Mouse (Mus musculus) heart, embryonic 14.5 days (tissue): Measurements from ENCODE around the gene Capn9. TPM values are rescaled to one million over a fixed set of nuclear protein-coding genes. Genes with fewer than 3 reads are reported as not detected.

Experiments
- ATAC-seq: fragments of 200-750 bp; cut with Nextera tagmentation; 2 replicates; pipeline ENCODE4 v1.8.0; 2017; ENCODE audit warnings: low read depth, moderate TSS enrichment; ENCODE audit not compliant: insufficient number of reproducible peaks, insufficient read depth, low FRiP score
- H3K27ac ChIP-seq, 2 experiments: fragments of 200-500 bp in 1 of 2; fragments of 300-500 bp in 1 of 2; sonication (generic) in 1 of 2; replicated peaks in 1 of 2; 2 replicates each; pipeline ENCODE4 v1.5.1; 2012 to 2014; ENCODE audit warnings: low read depth in 2 of 2, low read length in 2 of 2, control low read depth in 1 of 2, mild to moderate bottlenecking in 1 of 2, mixed read lengths in 1 of 2; ENCODE audit not compliant: control insufficient read depth in 1 of 2, insufficient read depth in 1 of 2
- H3K27me3 ChIP-seq: fragments of 300-500 bp; sonication (generic); 2 replicates; pipeline ENCODE4 v1.6.1; 2014; ENCODE audit warnings: mild to moderate bottlenecking, low read length, control low read depth; ENCODE audit not compliant: control insufficient read depth, insufficient read depth
- H3K36me3 ChIP-seq: fragments of 300-500 bp; sonication (generic); 2 replicates; pipeline ENCODE4 v1.6.1; 2014; ENCODE audit warnings: mild to moderate bottlenecking, control low read depth, low read length, mixed read lengths; ENCODE audit not compliant: control insufficient read depth, insufficient read depth
- H3K4me1 ChIP-seq, 2 experiments: fragments of 200-500 bp in 1 of 2; fragments of 300-500 bp in 1 of 2; sonication (generic) in 1 of 2; 2 replicates each; pipeline ENCODE4 v1.6.1; 2012 to 2014; ENCODE audit warnings: low read length in 2 of 2, control low read depth in 1 of 2, mixed read lengths in 1 of 2; ENCODE audit not compliant: control insufficient read depth in 2 of 2, insufficient read depth in 2 of 2
- H3K4me2 ChIP-seq: fragments of 300-500 bp; sonication (generic); 2 replicates; pipeline ENCODE4 v1.6.1; 2014; ENCODE audit warnings: mild to moderate bottlenecking, low read length
- H3K4me3 ChIP-seq, 2 experiments: fragments of 200-500 bp in 1 of 2; fragments of 300-500 bp in 1 of 2; sonication (generic) in 1 of 2; 2 replicates each; pipeline ENCODE4 v1.5.1; 2012 to 2014; ENCODE audit warnings: low read length in 2 of 2, mild to moderate bottlenecking in 2 of 2, control low read depth in 1 of 2, low read depth in 1 of 2, moderate library complexity in 1 of 2; ENCODE audit not compliant: control insufficient read depth in 1 of 2, insufficient read depth in 1 of 2
- H3K9ac ChIP-seq: fragments of 300-500 bp; sonication (generic); 2 replicates; pipeline ENCODE4 v1.6.1; 2014; ENCODE audit warnings: mild to moderate bottlenecking, low read length
- H3K9me3 ChIP-seq: fragments of 300-500 bp; sonication (generic); 2 replicates; pipeline ENCODE4 v1.6.1; 2016; ENCODE audit warnings: low read length, control low read depth; ENCODE audit not compliant: control insufficient read depth
- WGBS: fragments of 180-500 bp; shearing (Covaris S2); extraction: QIAGEN DNeasy Blood & Tissue Kit; methylation state at CpG from one replicate; pipeline ENCODE4 v1.1.7; 2014; 5-methylcytosine and 5-hydroxymethylcytosine counted together
- polyA plus RNA-seq: library from polyadenylated mRNA; unstranded; fragments of >200 nt; fragmentation: Nextera tagmentation; extraction: Ambion mirVana; gene quantifications from 2 replicates; pipeline ENCODE4 v1.2.1, GENCODE M21; 2014

Gene Capn9
- polyA plus RNA-seq, 1 experiment from 2014 or later, result 0.14 TPM

GRCm38 (mm10) chr8:124641599-124641998 is 65.7 kb downstream of the Capn9 start:
- Histone ChIP-seq H3K9ac (no peak overlapping the region; the same call in 1 of the 2 replicates), H3K27ac (peak overlapping the region; percentile 26 to 100), H3K27me3 (no peaks in the 10 kb centered on the region), H3K4me1 (peaks cover 46 to 53% of the 10 kb centered on the region in 2 experiments), H3K4me3 (no peak overlapping the region), H3K4me2 (no peak overlapping the region), H3K36me3 (peaks cover 63% of the 10 kb centered on the region), H3K9me3 (no peaks in the 10 kb centered on the region)
- WGBS, result 70% methylated on average over 8 of the region's 8 CpGs
- no peak for ATAC-seq

- H3K27ac ChIP-seq, result peak overlapping the region; percentile 100
- peaks cover 45% of the 10 kb centered on the region for H3K36me3 ChIP-seq
- no peaks in the 10 kb centered on the region for H3K9me3 ChIP-seq
- peak overlapping the region in 1 of 2 experiments; percentile 9; a peak in 1 of 4 replicates for H3K4me3 ChIP-seq
- peak; percentile 87 for ATAC-seq
- no peaks in the 10 kb centered on the region for H3K27me3 ChIP-seq
- WGBS, result 9% methylated on average over 18 of the region's 18 CpGs
- peak overlapping the region; percentile 54 for H3K4me2 ChIP-seq
- peaks cover 50 to 68% of the 10 kb centered on the region in 2 experiments for H3K4me1 ChIP-seq
- peak overlapping the region; percentile 78 for H3K9ac ChIP-seq
Measured at GRCm38 (mm10) chr8:124643540-124644339, 67.8 kb downstream of the Capn9 start.

GRCm38 (mm10) chr8:124648311-124648710 is 72.4 kb downstream of the Capn9 start:
- Histone ChIP-seq H3K4me1 (peaks cover 56 to 86% of the 10 kb centered on the region in 2 experiments), H3K9ac (peak overlapping the region; percentile 52; the same call in 1 of the 2 replicates), H3K27me3 (no peaks in the 10 kb centered on the region), H3K27ac (peak overlapping the region; percentile 20 to 65; a peak in 3 of 4 replicates), H3K4me2 (no peak overlapping the region), H3K9me3 (no peaks in the 10 kb centered on the region), H3K36me3 (peaks cover 45% of the 10 kb centered on the region), H3K4me3 (no peak overlapping the region)
- ATAC-seq, result no peak

GRCm38 (mm10) chr8:124651776-124652175 is 75.9 kb downstream of the Capn9 start:
- no peak for ATAC-seq
- Histone ChIP-seq H3K27me3 (no peaks in the 10 kb centered on the region), H3K9ac (peak overlapping the region; percentile 41; the same call in 1 of the 2 replicates), H3K9me3 (no peaks in the 10 kb centered on the region), H3K4me1 (peaks cover 50 to 90% of the 10 kb centered on the region in 2 experiments), H3K4me3 (no peak overlapping the region), H3K36me3 (peaks cover 39% of the 10 kb centered on the region), H3K4me2 (peak overlapping the region; percentile 50; the same call in 1 of the 2 replicates), H3K27ac (peak overlapping the region; percentile 56 to 97)
- 82% methylated on average over 20 of the region's 20 CpGs for WGBS

GRCm38 (mm10) chr8:124652546-124652945 is 76.6 kb downstream of the Capn9 start:
- H3K27me3 ChIP-seq, result no peaks in the 10 kb centered on the region
- WGBS, result 5% methylated on average over 4 of the region's 4 CpGs
- H3K27ac ChIP-seq, result peak overlapping the region; percentile 73 to 97
- H3K36me3 ChIP-seq, result peaks cover 40% of the 10 kb centered on the region
- H3K9me3 ChIP-seq, result no peaks in the 10 kb centered on the region
- H3K4me3 ChIP-seq, result 0 out of 4 replicates have a peak overlapping the region, but pooled peaks of 1 of the 2 experiments have one; percentile 2
- H3K9ac ChIP-seq, result peak overlapping the region; percentile 65
- peak; percentile 80 for ATAC-seq
- H3K4me1 ChIP-seq, result peaks cover 52 to 94% of the 10 kb centered on the region in 2 experiments
- peak overlapping the region; percentile 50 for H3K4me2 ChIP-seq

- Histone ChIP-seq H3K27ac (peak overlapping the region; percentile 73 to 97), H3K4me2 (peak overlapping the region; percentile 50), H3K9ac (peak overlapping the region; percentile 65), H3K4me1 (peaks cover 57 to 96% of the 10 kb centered on the region in 2 experiments), H3K27me3 (no peaks in the 10 kb centered on the region), H3K4me3 (peak overlapping the region in 1 of 2 experiments; percentile 4; a peak in 2 of 4 replicates), H3K36me3 (peaks cover 40% of the 10 kb centered on the region), H3K9me3 (no peaks in the 10 kb centered on the region)
- no peak for ATAC-seq
- WGBS, result 23% methylated on average over 28 of the region's 28 CpGs
Measured at GRCm38 (mm10) chr8:124653568-124654475, 77.9 kb downstream of the Capn9 start.

- H3K9me3 ChIP-seq, result no peaks in the 10 kb centered on the region
- WGBS, result 22% methylated on average over 7 of the region's 7 CpGs
- no peak for ATAC-seq
- H3K4me2 ChIP-seq, result peak overlapping the region; percentile 55
- peak overlapping the region; percentile 57; the same call in 1 of the 2 replicates for H3K9ac ChIP-seq
- H3K4me3 ChIP-seq, result peak overlapping the region in 1 of 2 experiments; percentile 10; a peak in 2 of 4 replicates
- peak overlapping the region; percentile 93 to 96 for H3K27ac ChIP-seq
- H3K36me3 ChIP-seq, result peaks cover 19% of the 10 kb centered on the region
- no peaks in the 10 kb centered on the region for H3K27me3 ChIP-seq
- H3K4me1 ChIP-seq, result peaks cover 53 to 85% of the 10 kb centered on the region in 2 experiments
Measured at GRCm38 (mm10) chr8:124657961-124658360, 82.0 kb downstream of the Capn9 start.
